Mouse (Mus musculus) forebrain, embryonic 15.5 days (tissue): ENCODE results near the gene Rpl32. TPM values are rescaled to one million over a fixed set of nuclear protein-coding genes. Genes with fewer than 3 reads are reported as not detected.
A peak's percentile ranks its signal among the peaks of the same experiment; 100 is the strongest.

ENCODE experiments used
- ATAC-seq: fragments of 200-750 bp; cut with Nextera tagmentation; replicated peaks from 2 replicates; pipeline ENCODE4 v1.8.0; 2017; ENCODE audit warnings: mild to moderate bottlenecking, moderate TSS enrichment, moderate library complexity
- H3K27ac ChIP-seq: fragments of 300-500 bp; sonication (generic); replicated peaks from 2 replicates; pipeline ENCODE4 v1.5.1; 2015; ENCODE audit warnings: mild to moderate bottlenecking, inconsistent platforms
- H3K27me3 ChIP-seq: fragments of 300-500 bp; sonication (generic); 2 replicates; pipeline ENCODE4 v1.6.1; 2015; ENCODE audit warnings: inconsistent platforms
- H3K36me3 ChIP-seq: fragments of 300-500 bp; sonication (generic); 2 replicates; pipeline ENCODE4 v1.6.1; 2015; ENCODE audit warnings: mild to moderate bottlenecking, inconsistent platforms
- H3K4me1 ChIP-seq: fragments of 300-500 bp; sonication (generic); 2 replicates; pipeline ENCODE4 v1.6.1; 2015; ENCODE audit warnings: inconsistent platforms
- H3K4me2 ChIP-seq: fragments of 300-500 bp; sonication (generic); replicated peaks from 2 replicates; pipeline ENCODE4 v1.6.1; 2015; ENCODE audit warnings: mild to moderate bottlenecking, inconsistent platforms
- H3K4me3 ChIP-seq: fragments of 300-500 bp; sonication (generic); 2 replicates; pipeline ENCODE4 v1.5.1; 2015; ENCODE audit warnings: mild to moderate bottlenecking, inconsistent platforms
- H3K9ac ChIP-seq: fragments of 300-500 bp; sonication (generic); replicated peaks from 2 replicates; pipeline ENCODE4 v1.6.1; 2015; ENCODE audit warnings: mild to moderate bottlenecking, inconsistent platforms
- H3K9me3 ChIP-seq: fragments of 300-500 bp; sonication (generic); 2 replicates; pipeline ENCODE4 v1.6.1; 2016; ENCODE audit warnings: inconsistent platforms
- WGBS: fragments of 180-500 bp; shearing (Covaris S2); methylation state at CpG from one replicate; pipeline ENCODE4 v1.1.7; 2015; ENCODE audit warnings: mixed read lengths; 5-methylcytosine and 5-hydroxymethylcytosine counted together
- polyA plus RNA-seq: library from polyadenylated mRNA; unstranded; fragments of >200 nt; fragmentation: Nextera tagmentation; extraction: Ambion mirVana; gene quantifications from 2 replicates; pipeline ENCODE4 v1.2.1, GENCODE M21; 2015

Rpl32 gene
- polyA plus RNA-seq, 1 experiment from 2014 or later: 1,342 TPM

- peak overlapping the region; percentile 87 for H3K4me3 ChIP-seq
- H3K9ac ChIP-seq: peak overlapping the region; percentile 46
- ATAC-seq: peak; percentile 87
- no peaks in the 10 kb centered on the region for H3K9me3 ChIP-seq
- peaks cover 3% of the 10 kb centered on the region; the same call in 1 of the 2 replicates for H3K36me3 ChIP-seq
- peaks cover 30% of the 10 kb centered on the region for H3K4me1 ChIP-seq
- H3K27ac ChIP-seq: peak overlapping the region; percentile 58
- peak overlapping the region; percentile 66 for H3K4me2 ChIP-seq
- 0% methylated on average over 14 of the region's 14 CpGs for WGBS
- no peaks in the 10 kb centered on the region for H3K27me3 ChIP-seq
Measured at GRCm38 (mm10) chr6:115773966-115774413, 34.6 kb downstream of the Rpl32 start.

DNA sequence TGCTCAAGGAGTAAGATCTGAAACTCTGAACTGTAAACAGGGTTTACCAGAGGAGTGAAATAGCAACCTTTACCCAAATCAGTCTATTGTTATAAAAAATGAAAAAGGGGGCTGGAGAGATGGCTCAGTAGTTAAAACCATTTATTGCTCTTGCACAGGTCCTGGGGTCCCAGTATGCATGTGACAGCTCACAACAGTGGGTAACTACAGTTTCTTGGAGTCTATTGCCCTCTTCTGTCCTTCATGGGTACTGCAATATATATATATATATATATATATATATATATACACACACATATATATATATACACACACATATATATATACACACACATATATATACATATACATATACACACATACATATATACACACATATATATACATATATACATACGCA is 35.9 kb downstream of the Rpl32 start:
- no peak overlapping the region for H3K4me2 ChIP-seq
- no peak overlapping the region for H3K9ac ChIP-seq
- no peaks in the 10 kb centered on the region for H3K27me3 ChIP-seq
- WGBS: 86% methylated on average over 1 of the region's 1 CpGs
- H3K4me3 ChIP-seq: no peak overlapping the region
- H3K27ac ChIP-seq: no peak overlapping the region
- ATAC-seq: no peak
- H3K4me1 ChIP-seq: peaks cover 30% of the 10 kb centered on the region
- H3K9me3 ChIP-seq: no peaks in the 10 kb centered on the region
- no peaks in the 10 kb centered on the region for H3K36me3 ChIP-seq

DNA sequence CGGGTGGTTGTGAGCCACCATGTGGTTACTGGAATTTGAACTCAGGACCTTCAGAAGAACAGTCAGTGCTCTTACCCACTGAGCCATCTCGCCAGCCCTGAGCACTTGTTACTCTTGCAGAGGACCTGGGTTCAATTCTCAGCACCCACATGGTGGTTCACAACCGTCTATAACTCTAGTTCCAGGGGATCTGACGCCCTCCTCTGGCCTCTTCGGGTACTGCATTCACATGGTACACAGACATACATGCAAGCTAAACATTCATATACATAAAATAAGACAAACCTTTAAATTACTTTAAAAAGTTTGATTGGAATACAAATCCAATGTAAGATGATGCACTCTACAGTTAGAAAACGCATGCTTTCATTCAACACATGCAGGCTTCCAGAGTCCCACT is 36.3 kb downstream of the Rpl32 start:
- Histone ChIP-seq H3K36me3 (no peaks in the 10 kb centered on the region), H3K4me1 (peaks cover 30% of the 10 kb centered on the region), H3K4me2 (no peak overlapping the region), H3K4me3 (no peak overlapping the region), H3K9me3 (no peaks in the 10 kb centered on the region), H3K27ac (no peak overlapping the region), H3K27me3 (no peaks in the 10 kb centered on the region), H3K9ac (no peak overlapping the region)
- 85% methylated on average over 6 of the region's 6 CpGs for WGBS
- ATAC-seq: no peak

- Histone ChIP-seq H3K27ac (no peak overlapping the region), H3K4me1 (peaks cover 18% of the 10 kb centered on the region), H3K9me3 (no peaks in the 10 kb centered on the region), H3K9ac (no peak overlapping the region), H3K27me3 (no peaks in the 10 kb centered on the region), H3K4me3 (no peak overlapping the region), H3K36me3 (no peaks in the 10 kb centered on the region), H3K4me2 (no peak overlapping the region)
- 88% methylated on average over 4 of the region's 4 CpGs for WGBS
- ATAC-seq: no peak
Measured at GRCm38 (mm10) chr6:115770852-115771251, 37.7 kb downstream of the Rpl32 start.

DNA sequence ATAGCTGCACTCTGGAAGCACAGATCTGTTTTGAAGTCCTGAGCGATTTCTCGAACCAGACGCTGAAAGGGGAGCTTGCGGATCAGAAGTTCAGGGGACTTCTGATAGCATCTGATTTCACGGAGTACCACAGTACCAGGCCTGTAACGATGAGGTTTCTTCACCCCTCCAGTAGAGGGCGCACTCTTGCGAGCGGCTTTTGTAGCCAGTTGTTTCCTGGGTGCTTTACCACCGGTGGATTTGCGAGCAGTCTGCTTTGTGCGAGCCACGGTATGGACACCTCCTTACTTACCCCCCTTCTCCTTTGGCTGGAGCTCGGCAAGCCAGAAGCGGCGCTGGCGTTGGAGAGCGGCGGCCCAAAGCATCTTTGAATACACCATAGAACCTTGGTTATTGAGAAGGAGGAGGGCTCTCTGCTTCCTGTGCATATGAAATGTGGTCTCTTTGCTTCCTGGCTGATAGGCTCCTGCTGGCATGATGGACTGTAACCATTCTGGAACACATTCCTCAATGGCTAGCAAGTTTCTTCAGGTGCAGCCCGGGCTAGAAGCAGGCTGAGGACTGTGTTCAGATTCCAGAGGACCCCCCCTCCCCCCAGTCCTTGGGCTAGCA is 38.4 kb downstream of the Rpl32 start:
- no peak overlapping the region for H3K9ac ChIP-seq
- H3K4me2 ChIP-seq: no peak overlapping the region
- 79% methylated on average over 20 of the region's 20 CpGs for WGBS
- H3K27me3 ChIP-seq: no peaks in the 10 kb centered on the region
- H3K4me3 ChIP-seq: no peak overlapping the region
- no peaks in the 10 kb centered on the region for H3K36me3 ChIP-seq
- no peak overlapping the region for H3K27ac ChIP-seq
- no peaks in the 10 kb centered on the region for H3K9me3 ChIP-seq
- ATAC-seq: no peak
- peaks cover 11% of the 10 kb centered on the region for H3K4me1 ChIP-seq

DNA sequence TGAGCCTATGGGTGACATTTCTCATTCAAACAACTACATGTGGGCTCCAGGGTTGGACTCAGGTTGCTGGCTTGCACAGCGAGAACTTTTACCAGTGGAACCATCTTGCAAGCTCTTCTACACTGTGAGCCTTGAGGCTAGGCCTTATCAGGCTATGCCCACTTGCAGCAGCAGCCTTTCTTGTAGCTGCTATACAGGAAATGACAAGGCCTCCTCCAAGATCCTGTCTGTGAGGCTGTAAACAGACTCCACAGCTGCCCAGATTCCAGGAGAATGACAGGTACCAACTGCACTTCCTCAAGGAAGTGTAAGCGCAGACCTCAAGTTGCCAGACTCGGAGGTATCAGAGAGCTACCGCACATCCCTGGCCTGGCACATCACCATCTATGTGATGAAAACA is 40.3 kb downstream of the Rpl32 start:
- 90% methylated on average over 4 of the region's 4 CpGs for WGBS
- Histone ChIP-seq H3K36me3 (no peaks in the 10 kb centered on the region), H3K4me3 (no peak overlapping the region), H3K4me2 (no peak overlapping the region), H3K27ac (no peak overlapping the region), H3K27me3 (no peaks in the 10 kb centered on the region), H3K4me1 (peaks cover 8% of the 10 kb centered on the region), H3K9ac (no peak overlapping the region), H3K9me3 (no peaks in the 10 kb centered on the region)
- no peak for ATAC-seq

- no peaks in the 10 kb centered on the region for H3K9me3 ChIP-seq
- H3K4me3 ChIP-seq: no peak overlapping the region
- H3K36me3 ChIP-seq: no peaks in the 10 kb centered on the region
- no peak overlapping the region for H3K27ac ChIP-seq
- 56% methylated on average over 9 of the region's 9 CpGs for WGBS
- H3K4me1 ChIP-seq: peaks cover 11% of the 10 kb centered on the region
- no peak overlapping the region for H3K4me2 ChIP-seq
- no peak for ATAC-seq
- no peaks in the 10 kb centered on the region for H3K27me3 ChIP-seq
- H3K9ac ChIP-seq: no peak overlapping the region
Measured at GRCm38 (mm10) chr6:115767357-115767756, 41.2 kb downstream of the Rpl32 start.

DNA sequence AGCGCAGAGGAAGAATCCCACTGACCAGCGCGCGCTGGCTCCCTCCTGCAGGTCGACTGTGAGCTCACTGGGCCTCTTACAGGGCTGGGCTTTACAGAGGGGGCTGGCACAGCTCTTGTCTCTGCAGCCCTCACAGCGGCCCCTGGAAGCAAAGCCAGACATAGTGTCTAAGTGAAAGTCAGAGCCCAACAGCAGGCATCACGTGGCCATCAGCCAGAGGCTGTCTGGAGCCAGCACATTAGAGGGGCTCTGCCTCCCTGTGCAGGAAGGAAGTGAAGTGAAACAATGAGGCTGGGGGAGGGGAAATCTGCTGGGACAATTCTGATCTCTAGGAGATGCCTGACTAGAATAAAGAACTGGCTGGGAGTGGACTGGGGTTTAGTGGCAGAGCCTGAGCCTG is 44.4 kb downstream of the Rpl32 start:
- peak; percentile 91 for ATAC-seq
- Histone ChIP-seq H3K9ac (no peak overlapping the region), H3K27me3 (no peaks in the 10 kb centered on the region), H3K27ac (peak overlapping the region; percentile 64), H3K4me2 (no peak overlapping the region; the same call in 1 of the 2 replicates), H3K9me3 (no peaks in the 10 kb centered on the region), H3K4me1 (peaks cover 15% of the 10 kb centered on the region), H3K36me3 (no peaks in the 10 kb centered on the region), H3K4me3 (no peak overlapping the region)
- 6% methylated on average over 7 of the region's 7 CpGs for WGBS

- no peak within 1 kb of the TSS for H3K4me2 ChIP-seq
- H3K9ac ChIP-seq: no peak within 1 kb of the TSS
- ATAC-seq: no peak; the same call in 1 of the 2 replicates
- no peak within 1 kb of the TSS for H3K4me3 ChIP-seq
- H3K36me3 ChIP-seq: no peaks in the 10 kb centered on the region
- H3K27ac ChIP-seq: no peak within 1 kb of the TSS; the same call in 1 of the 2 replicates
- H3K4me1 ChIP-seq: peaks cover 15% of the 10 kb centered on the region
- no peaks in the 10 kb centered on the region for H3K27me3 ChIP-seq
- no peaks in the 10 kb centered on the region for H3K9me3 ChIP-seq
- WGBS: 2% methylated on average over 9 of the region's 9 CpGs
Measured at GRCm38 (mm10) chr6:115761995-115762756, 46.4 kb downstream of the Rpl32 start, which contains the start of gene Tmem40. TSS of gene Tmem40 (minus strand) at chr6:115762410.

- 74% methylated on average over 4 of the region's 4 CpGs for WGBS
- no peak overlapping the region for H3K27ac ChIP-seq
- H3K27me3 ChIP-seq: no peaks in the 10 kb centered on the region
- no peak overlapping the region for H3K9ac ChIP-seq
- H3K4me2 ChIP-seq: no peak overlapping the region
- H3K36me3 ChIP-seq: no peaks in the 10 kb centered on the region
- no peak for ATAC-seq
- no peaks in the 10 kb centered on the region for H3K9me3 ChIP-seq
- no peak overlapping the region for H3K4me3 ChIP-seq
- peaks cover 15% of the 10 kb centered on the region for H3K4me1 ChIP-seq
Measured at GRCm38 (mm10) chr6:115760982-115761381, 47.6 kb downstream of the Rpl32 start.

DNA sequence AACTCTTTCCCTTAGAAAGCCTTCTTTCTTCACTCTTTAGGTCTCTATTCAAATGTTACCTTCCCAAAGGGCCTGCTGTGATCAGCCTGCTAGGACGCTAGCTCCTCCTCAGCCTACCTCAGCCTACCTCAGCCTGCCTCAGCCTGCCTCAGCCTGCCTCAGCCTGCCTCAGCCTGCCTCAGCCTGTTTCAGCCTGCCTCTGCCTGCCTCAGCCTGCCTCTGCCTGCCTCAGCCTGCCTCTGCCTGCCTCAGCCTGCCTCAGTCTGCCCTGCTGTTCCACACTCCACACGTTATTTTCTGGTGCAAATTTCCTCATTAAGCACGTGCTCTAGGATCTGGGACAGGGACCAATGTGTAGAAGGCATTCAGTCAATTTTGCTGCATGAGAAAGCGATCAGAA is 48.4 kb downstream of the Rpl32 start:
- 89% methylated on average over 4 of the region's 4 CpGs for WGBS
- no peak overlapping the region for H3K9ac ChIP-seq

GRCm38 (mm10) chr6:115759461-115759860 is 49.1 kb downstream of the Rpl32 start:
- no peak for ATAC-seq
- Histone ChIP-seq H3K27me3 (no peaks in the 10 kb centered on the region), H3K4me3 (no peak overlapping the region), H3K36me3 (no peaks in the 10 kb centered on the region), H3K27ac (no peak overlapping the region), H3K4me2 (no peak overlapping the region), H3K9ac (no peak overlapping the region), H3K4me1 (peaks cover 14% of the 10 kb centered on the region), H3K9me3 (no peaks in the 10 kb centered on the region)
- 76% methylated on average over 5 of the region's 5 CpGs for WGBS

More for the DNA sequence above, 48.4 kb downstream of the Rpl32 start:
- no peaks in the 10 kb centered on the region for H3K27me3 ChIP-seq
- peaks cover 15% of the 10 kb centered on the region for H3K4me1 ChIP-seq
- no peaks in the 10 kb centered on the region for H3K9me3 ChIP-seq
- no peak overlapping the region for H3K4me3 ChIP-seq
- H3K4me2 ChIP-seq: no peak overlapping the region
- H3K27ac ChIP-seq: no peak overlapping the region
- no peak for ATAC-seq
- no peaks in the 10 kb centered on the region for H3K36me3 ChIP-seq
